Mouse (Mus musculus) hindbrain, embryonic 16.5 days (tissue): ENCODE measurements around the gene Sltm. TPM values are rescaled to one million over a fixed set of nuclear protein-coding genes. Genes with fewer than 3 reads are reported as not detected.

Experiments used
- ATAC-seq: fragments of 200-750 bp; cut with Nextera tagmentation; 2 replicates; pipeline ENCODE4 v1.8.0; 2017; ENCODE audit warnings: moderate TSS enrichment, moderate library complexity
- H3K27ac ChIP-seq: fragments of 300-500 bp; sonication (generic); 2 replicates; pipeline ENCODE4 v1.5.1; 2014; ENCODE audit warnings: low read depth, mild to moderate bottlenecking, control low read depth, low read length, moderate library complexity
- H3K27me3 ChIP-seq: fragments of 300-500 bp; sonication (generic); replicated peaks from 2 replicates; pipeline ENCODE4 v1.6.1; 2014; ENCODE audit warnings: low read length; ENCODE audit not compliant: control insufficient read depth, insufficient read depth
- H3K36me3 ChIP-seq: fragments of 300-500 bp; sonication (generic); 2 replicates; pipeline ENCODE4 v1.6.1; 2014; ENCODE audit warnings: mild to moderate bottlenecking, low read length, moderate library complexity, mixed read lengths; ENCODE audit not compliant: control insufficient read depth, insufficient read depth
- H3K4me1 ChIP-seq: fragments of 300-500 bp; sonication (generic); 2 replicates; pipeline ENCODE4 v1.6.1; 2014; ENCODE audit warnings: low read depth, low read length; ENCODE audit not compliant: control insufficient read depth, insufficient read depth
- H3K4me2 ChIP-seq: fragments of 300-500 bp; sonication (generic); 2 replicates; pipeline ENCODE4 v1.6.1; 2014; ENCODE audit warnings: mild to moderate bottlenecking, low read length, control low read depth, moderate library complexity
- H3K4me3 ChIP-seq: fragments of 300-500 bp; sonication (generic); 2 replicates; pipeline ENCODE4 v1.5.1; 2014; ENCODE audit warnings: mild to moderate bottlenecking, low read length, control low read depth, moderate library complexity
- H3K9ac ChIP-seq: fragments of 300-500 bp; sonication (generic); 2 replicates; pipeline ENCODE4 v1.6.1; 2014; ENCODE audit warnings: low read depth, mild to moderate bottlenecking, control low read depth, low read length, moderate library complexity
- H3K9me3 ChIP-seq: fragments of 300-500 bp; sonication (generic); 2 replicates; pipeline ENCODE4 v1.6.1; 2014; ENCODE audit warnings: mild to moderate bottlenecking, low read length, moderate library complexity; ENCODE audit not compliant: control insufficient read depth
- WGBS: fragments of 180-500 bp; shearing (Covaris S2); extraction: QIAGEN DNeasy Blood & Tissue Kit; methylation state at CpG from one replicate; pipeline ENCODE4 v1.1.7; 2014; 5-methylcytosine and 5-hydroxymethylcytosine counted together
- polyA plus RNA-seq: library from polyadenylated mRNA; unstranded; fragments of >200 nt; fragmentation: Nextera tagmentation; extraction: Ambion mirVana; gene quantifications from 2 replicates; pipeline ENCODE4 v1.2.1, GENCODE M21; 2015

Gene Sltm
- polyA plus RNA-seq, 1 experiment from 2014 or later = 49.0 TPM

DNA sequence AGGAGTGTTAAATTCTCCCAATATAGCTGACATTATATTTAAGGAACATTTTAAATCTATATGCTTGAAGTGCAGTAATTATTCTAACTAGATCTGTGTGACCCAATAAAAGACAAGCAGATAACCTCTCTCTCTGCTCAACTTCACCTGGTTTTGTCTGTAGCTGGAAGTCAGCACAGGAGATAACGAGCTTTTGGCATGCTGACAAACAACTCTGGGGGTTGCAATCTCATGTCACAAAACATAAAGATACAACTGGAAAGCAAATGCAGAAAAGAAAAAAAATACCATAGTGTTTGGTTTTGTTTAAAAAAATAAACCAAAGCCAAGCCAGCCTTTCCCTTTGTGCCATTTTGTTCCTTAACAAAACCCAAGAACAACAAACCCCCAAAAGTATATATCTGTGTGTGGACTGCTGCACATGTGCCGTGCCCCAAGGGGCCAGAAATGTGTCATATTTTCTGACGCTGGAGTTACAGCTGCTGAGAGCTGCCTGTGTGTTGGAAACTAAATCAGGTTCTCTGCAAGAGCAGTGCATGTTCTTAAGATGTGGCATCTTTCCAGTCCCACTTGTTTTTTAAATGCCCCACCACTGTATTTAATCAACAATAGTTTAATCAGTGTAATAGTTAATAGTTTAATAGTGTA is 68.6 kb downstream of the Sltm start:
- H3K36me3 ChIP-seq = peaks cover 10% of the 10 kb centered on the region
- H3K4me2 ChIP-seq = no peak overlapping the region
- no peak for ATAC-seq
- 76% methylated on average over 3 of the region's 3 CpGs for WGBS
- no peak overlapping the region for H3K4me3 ChIP-seq
- no peaks in the 10 kb centered on the region for H3K9me3 ChIP-seq
- H3K27ac ChIP-seq = no peak overlapping the region
- H3K4me1 ChIP-seq = no peaks in the 10 kb centered on the region
- H3K9ac ChIP-seq = no peak overlapping the region
- no peaks in the 10 kb centered on the region for H3K27me3 ChIP-seq

DNA sequence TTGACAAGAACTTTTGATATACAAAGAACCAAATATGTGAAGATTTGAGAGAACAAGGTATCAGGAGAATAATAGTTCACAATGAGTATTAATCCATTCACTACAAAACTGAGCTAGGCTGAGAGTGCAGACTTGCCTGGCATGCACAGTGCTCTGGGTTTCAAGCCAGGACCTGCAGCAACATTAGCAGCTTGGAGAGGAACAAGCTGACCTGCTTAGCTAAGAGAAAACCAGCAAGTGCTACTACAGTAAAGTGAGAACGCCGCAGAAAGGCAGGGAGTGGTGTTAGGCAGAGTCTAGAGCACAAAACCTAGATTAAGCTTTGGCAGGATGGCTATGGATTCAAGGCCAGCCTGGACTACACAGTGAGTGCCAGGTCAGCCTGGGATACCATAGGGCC is 87.2 kb downstream of the Sltm start:
- H3K9ac ChIP-seq = no peak overlapping the region
- 81% methylated on average over 2 of the region's 2 CpGs for WGBS
- ATAC-seq = no peak

DNA sequence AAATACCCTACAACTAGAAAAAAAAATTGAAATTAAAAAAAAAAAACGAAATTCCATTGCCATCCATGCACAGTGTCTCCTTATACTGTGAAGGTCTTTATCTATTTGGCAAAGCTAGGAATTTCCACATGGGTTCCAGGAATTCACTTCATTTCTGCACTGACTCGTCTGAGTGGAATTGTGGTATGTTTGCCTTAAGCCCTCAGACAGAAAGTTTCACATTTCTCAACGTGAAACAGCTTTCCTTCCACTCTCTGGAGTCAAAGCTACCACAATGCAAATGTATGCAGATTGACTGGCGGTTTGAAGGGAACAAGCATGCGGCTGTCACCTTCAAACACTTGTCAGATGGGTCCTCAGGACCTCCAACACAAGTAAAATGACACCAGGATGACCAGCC is 89.1 kb downstream of the Sltm start:
- Histone ChIP-seq H3K9ac (no peak overlapping the region), H3K4me3 (no peak overlapping the region), H3K4me1 (no peaks in the 10 kb centered on the region), H3K27ac (no peak overlapping the region), H3K27me3 (no peaks in the 10 kb centered on the region), H3K4me2 (no peak overlapping the region), H3K36me3 (no peaks in the 10 kb centered on the region), H3K9me3 (no peaks in the 10 kb centered on the region)
- WGBS = 34% methylated on average over 5 of the region's 5 CpGs
- no peak for ATAC-seq

More for the DNA sequence above, 87.2 kb downstream of the Sltm start:
- no peak overlapping the region for H3K27ac ChIP-seq
- no peaks in the 10 kb centered on the region for H3K27me3 ChIP-seq
- no peaks in the 10 kb centered on the region for H3K4me1 ChIP-seq
- 0 out of 2 replicates have a peak, but pooled peaks cover 4% of the 10 kb centered on the region for H3K36me3 ChIP-seq
- no peak overlapping the region for H3K4me2 ChIP-seq
- no peaks in the 10 kb centered on the region for H3K9me3 ChIP-seq
- no peak overlapping the region for H3K4me3 ChIP-seq

DNA sequence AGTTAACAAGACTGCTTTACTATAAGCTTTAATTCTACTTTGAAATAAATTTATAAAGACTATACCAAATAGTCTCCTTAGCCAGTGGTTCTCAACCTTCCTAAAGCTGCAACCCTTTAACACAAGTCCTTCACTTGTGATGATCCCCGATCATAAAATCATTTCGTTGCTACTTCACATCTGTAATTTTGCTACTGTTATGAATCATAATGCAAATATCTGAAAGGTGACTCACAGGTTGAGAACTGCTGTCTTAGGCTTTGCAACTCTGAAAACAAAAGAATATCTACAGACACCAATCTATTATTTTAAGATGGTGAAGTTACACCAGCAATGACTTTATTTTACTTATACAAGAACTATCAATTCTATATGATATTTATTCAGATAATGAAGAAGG is 94.2 kb downstream of the Sltm start:
- Histone ChIP-seq H3K27ac (no peak overlapping the region), H3K9me3 (no peaks in the 10 kb centered on the region), H3K36me3 (no peaks in the 10 kb centered on the region; the same call in 1 of the 2 replicates), H3K27me3 (no peaks in the 10 kb centered on the region), H3K4me2 (no peak overlapping the region), H3K4me1 (no peaks in the 10 kb centered on the region), H3K4me3 (no peak overlapping the region), H3K9ac (no peak overlapping the region)
- no peak for ATAC-seq
- WGBS = 85% methylated on average over 2 of the region's 2 CpGs

Other genes starting within 250 kb of the Sltm start
- 28.4 and 29.9 TPM in 2 replicates for gene Ccnb2, start 121.2 kb upstream of the Sltm start, polyA plus RNA-seq
- gene Rnf111, start 39.0 kb upstream of the Sltm start, polyA plus RNA-seq = 23.2 and 28.2 TPM in 2 replicates
- 0.14 and 0.21 TPM in 2 replicates for gene Gm10642, start 113.5 kb downstream of the Sltm start, polyA plus RNA-seq
- gene Mindy2, start 114.4 kb downstream of the Sltm start, polyA plus RNA-seq = 20.1 and 22.2 TPM in 2 replicates
- gene Adam10, start 136.2 kb downstream of the Sltm start, polyA plus RNA-seq = 46.7 and 53.7 TPM in 2 replicates